Mouse (Mus musculus): ENCODE measurements around the gene Vkorc1. TPM values are rescaled to one million over a fixed set of nuclear protein-coding genes. Genes with fewer than 3 reads are reported as not detected.

Vkorc1 gene
- polyA plus RNA-seq, 1 experiment from 2014 or later: 261 TPM

- ATAC-seq: no peak
Observed at GRCm38 (mm10) chr7:127849973-127850875, 45.2 kb downstream of the Vkorc1 start.

More at GRCm38 (mm10) chr7:127849973-127850875, 45.2 kb downstream of the Vkorc1 start:
- Histone ChIP-seq H3K27ac (ENCODE audit: low read length) (no peak overlapping the region), H3K36me3 (ENCODE audit: control insufficient read depth, insufficient read depth, low read length) (0 out of 2 replicates have a peak, but pooled peaks cover 12% of the 10 kb centered on the region), H3K9me3 (ENCODE audit: control insufficient read depth, low read length) (no peaks in the 10 kb centered on the region), H3K4me2 (ENCODE audit: low read depth, low read length) (no peak overlapping the region), H3K27me3 (replicated peaks; ENCODE audit: control insufficient read depth, insufficient read depth, low read length) (no peaks in the 10 kb centered on the region), H3K4me1 (ENCODE audit: control insufficient read depth, insufficient read depth, low read length) (no peaks in the 10 kb centered on the region), H3K9ac (ENCODE audit: low read depth, low read length) (no peak overlapping the region), H3K4me3 (ENCODE audit: low read length) (no peak overlapping the region)
- 67% methylated on average over 6 of the region's 6 CpGs for WGBS

Other genes with a start within 250 kb of the Vkorc1 start
- gene Bcl7c, start 186.7 kb downstream of the Vkorc1 start, polyA plus RNA-seq (2015; fragmentation: Nextera tagmentation; extraction: Ambion mirVana): 24.9 and 34.5 TPM in 2 replicates
- gene Ctf1, start 182.9 kb downstream of the Vkorc1 start, polyA plus RNA-seq (2015; fragmentation: Nextera tagmentation; extraction: Ambion mirVana): 5.2 and 6.5 TPM in 2 replicates
- 0.07 and 0.12 TPM in 2 replicates for gene Ctf2, start 163.5 kb downstream of the Vkorc1 start, polyA plus RNA-seq (2015; fragmentation: Nextera tagmentation; extraction: Ambion mirVana)
- 1.9 and 2.4 TPM in 2 replicates for gene Fbxl19, start 151.1 kb downstream of the Vkorc1 start, polyA plus RNA-seq (2015; fragmentation: Nextera tagmentation; extraction: Ambion mirVana)
- gene Orai3, start 125.8 kb downstream of the Vkorc1 start, polyA plus RNA-seq (2015; fragmentation: Nextera tagmentation; extraction: Ambion mirVana): 24.6 and 24.9 TPM in 2 replicates
- 6.2 and 11.4 TPM in 2 replicates for gene Setd1a, start 118.9 kb downstream of the Vkorc1 start, polyA plus RNA-seq (2015; fragmentation: Nextera tagmentation; extraction: Ambion mirVana)
- not detected in 2 replicates for gene Gm49388, start 110.0 kb downstream of the Vkorc1 start, polyA plus RNA-seq (2015; fragmentation: Nextera tagmentation; extraction: Ambion mirVana)
- gene Hsd3b7, start 95.0 kb downstream of the Vkorc1 start, polyA plus RNA-seq (2015; fragmentation: Nextera tagmentation; extraction: Ambion mirVana): 37.6 and 38.4 TPM in 2 replicates
- 44.7 and 47.5 TPM in 2 replicates for gene Stx4a, start 71.3 kb downstream of the Vkorc1 start, polyA plus RNA-seq (2015; fragmentation: Nextera tagmentation; extraction: Ambion mirVana)
- gene Stx1b, start 71.1 kb downstream of the Vkorc1 start, polyA plus RNA-seq (2015; fragmentation: Nextera tagmentation; extraction: Ambion mirVana): 1.7 and 2.0 TPM in 2 replicates
- gene Zfp646, start 19.4 kb downstream of the Vkorc1 start, polyA plus RNA-seq (2015; fragmentation: Nextera tagmentation; extraction: Ambion mirVana): 7.2 and 8.9 TPM in 2 replicates
- gene Zfp668, start 18.8 kb downstream of the Vkorc1 start, polyA plus RNA-seq (2015; fragmentation: Nextera tagmentation; extraction: Ambion mirVana): 11.6 and 14.6 TPM in 2 replicates
- gene Prss53, start 4.6 kb downstream of the Vkorc1 start, polyA plus RNA-seq (2015; fragmentation: Nextera tagmentation; extraction: Ambion mirVana): 2.6 and 4.0 TPM in 2 replicates
- not detected in 2 replicates for gene Gm21974, start 163 bp downstream of the Vkorc1 start, polyA plus RNA-seq (2015; fragmentation: Nextera tagmentation; extraction: Ambion mirVana)
- 184 and 198 TPM in 2 replicates for gene Bckdk, start 8.5 kb upstream of the Vkorc1 start, polyA plus RNA-seq (2015; fragmentation: Nextera tagmentation; extraction: Ambion mirVana)
- 27.3 and 29.2 TPM in 2 replicates for gene Kat8, start 16.9 kb upstream of the Vkorc1 start, polyA plus RNA-seq (2015; fragmentation: Nextera tagmentation; extraction: Ambion mirVana)
- gene Prss8, start 34.5 kb upstream of the Vkorc1 start, polyA plus RNA-seq (2015; fragmentation: Nextera tagmentation; extraction: Ambion mirVana): 82.2 and 90.8 TPM in 2 replicates
- gene Prss36, start 51.1 kb upstream of the Vkorc1 start, polyA plus RNA-seq (2015; fragmentation: Nextera tagmentation; extraction: Ambion mirVana): 9.6 and 10.3 TPM in 2 replicates
- 204 and 215 TPM in 2 replicates for gene Fus, start 71.8 kb upstream of the Vkorc1 start, polyA plus RNA-seq (2015; fragmentation: Nextera tagmentation; extraction: Ambion mirVana)
- gene Pycard, start 98.2 kb upstream of the Vkorc1 start, polyA plus RNA-seq (2015; fragmentation: Nextera tagmentation; extraction: Ambion mirVana): 623 and 626 TPM in 2 replicates
- gene Trim72, start 108.3 kb upstream of the Vkorc1 start, polyA plus RNA-seq (2015; fragmentation: Nextera tagmentation; extraction: Ambion mirVana): 0.38 and 0.60 TPM in 2 replicates
- gene Itgam, start 167.0 kb upstream of the Vkorc1 start, polyA plus RNA-seq (2015; fragmentation: Nextera tagmentation; extraction: Ambion mirVana): 2.4 and 2.5 TPM in 2 replicates
- gene Gm49368, start 167.1 kb upstream of the Vkorc1 start, polyA plus RNA-seq (2015; fragmentation: Nextera tagmentation; extraction: Ambion mirVana): not detected in 2 replicates
- gene Itgax, start 233.9 kb upstream of the Vkorc1 start, polyA plus RNA-seq (2015; fragmentation: Nextera tagmentation; extraction: Ambion mirVana): 0.75 and 0.92 TPM in 2 replicates